Mouse (Mus musculus): ENCODE results near the gene Rpl18a. TPM values are rescaled to one million over a fixed set of nuclear protein-coding genes. Genes with fewer than 3 reads are reported as not detected.

Rpl18a gene
- 27.3 TPM for polyA plus RNA-seq (2014; fragmentation: Illumina TruSeq; extraction: RNeasy Lipid Tissue Mini Kit (QIAGEN cat#74804); ENCODE audit: low read depth, low replicate concordance)

DNA sequence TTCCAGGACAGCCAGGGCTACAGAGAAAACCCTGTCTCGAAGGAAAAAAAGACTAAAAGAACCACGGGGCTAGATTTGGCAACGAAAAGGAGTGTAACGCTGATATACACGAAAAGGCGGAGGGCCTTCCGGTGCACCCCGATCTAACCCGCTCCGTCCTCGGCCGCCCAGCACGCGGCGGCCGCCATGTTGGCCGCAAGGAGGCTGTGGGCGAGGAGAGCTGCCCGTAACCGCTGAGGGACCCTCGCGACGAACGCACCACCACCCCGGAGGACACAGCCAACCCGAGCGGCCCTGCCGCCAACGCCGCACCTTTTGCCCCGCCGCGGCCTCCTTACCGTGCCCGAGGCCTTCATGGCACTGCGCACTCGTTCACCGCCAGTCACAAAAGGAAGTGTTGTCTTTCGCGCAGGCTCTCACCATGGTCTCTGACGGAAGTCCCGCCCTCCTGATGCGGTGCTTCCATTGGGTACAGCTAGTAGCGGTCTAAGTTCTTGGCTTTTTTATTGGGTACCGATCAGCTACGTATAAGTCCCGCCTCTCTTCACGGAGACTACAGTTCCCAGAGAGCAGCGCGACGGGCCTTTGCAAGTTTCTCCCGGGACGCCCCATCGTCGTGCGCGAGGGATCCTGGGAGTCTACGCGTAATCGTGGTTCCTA, at the start of gene Rpl18a:
Gene Rpl18a (minus strand): TSS at position 392 of the 660 bp plus-strand sequence.

DNA sequence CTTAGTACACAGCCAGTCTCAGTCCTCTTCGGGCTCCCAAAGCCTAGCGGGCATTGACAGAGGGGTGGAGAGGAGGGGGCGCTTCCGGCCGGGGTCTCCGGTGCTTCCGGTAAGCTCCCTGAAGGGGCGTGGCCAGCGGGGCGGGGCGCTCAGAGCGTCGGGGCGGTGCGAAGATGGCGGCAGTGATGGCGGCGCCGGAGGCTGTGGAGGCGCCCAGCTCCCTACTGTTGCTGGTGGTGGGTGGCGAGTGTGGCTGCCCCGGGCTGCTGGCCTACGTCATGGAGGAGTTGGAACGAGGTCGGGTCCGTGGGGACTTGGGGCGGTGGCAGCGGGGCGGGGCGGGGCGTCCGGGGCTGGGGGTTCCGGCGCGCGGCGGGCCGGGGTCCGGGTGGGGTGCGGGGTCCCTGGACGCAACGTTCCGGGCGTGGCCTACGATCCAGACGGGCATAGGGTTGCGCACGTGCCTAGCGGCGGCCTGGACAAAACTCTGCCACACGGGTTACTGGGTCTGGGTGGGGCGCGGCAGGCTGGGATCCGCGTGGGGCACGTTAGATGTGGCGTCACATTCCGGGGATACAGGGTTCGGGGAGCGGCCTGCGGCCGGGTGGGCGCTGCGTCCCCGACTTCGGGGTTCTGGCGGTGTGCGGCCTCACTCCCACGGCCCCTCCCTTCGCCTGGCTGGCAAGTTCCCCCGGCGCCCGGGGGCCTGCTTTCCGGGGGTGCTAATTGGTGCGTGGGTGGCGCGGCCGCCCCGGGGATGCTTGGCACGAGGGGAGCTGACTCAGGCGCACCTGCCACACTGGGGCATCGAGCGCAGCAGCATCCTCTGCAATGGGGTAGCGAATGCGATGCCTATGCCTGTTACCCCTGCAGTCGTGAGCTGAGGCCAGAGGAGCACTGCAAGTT, 8.9 kb upstream of the Rpl18a start, which contains the start of gene Map1s:
Gene Map1s (plus strand): TSS at position 102 of the 906 bp plus-strand sequence.

DNA sequence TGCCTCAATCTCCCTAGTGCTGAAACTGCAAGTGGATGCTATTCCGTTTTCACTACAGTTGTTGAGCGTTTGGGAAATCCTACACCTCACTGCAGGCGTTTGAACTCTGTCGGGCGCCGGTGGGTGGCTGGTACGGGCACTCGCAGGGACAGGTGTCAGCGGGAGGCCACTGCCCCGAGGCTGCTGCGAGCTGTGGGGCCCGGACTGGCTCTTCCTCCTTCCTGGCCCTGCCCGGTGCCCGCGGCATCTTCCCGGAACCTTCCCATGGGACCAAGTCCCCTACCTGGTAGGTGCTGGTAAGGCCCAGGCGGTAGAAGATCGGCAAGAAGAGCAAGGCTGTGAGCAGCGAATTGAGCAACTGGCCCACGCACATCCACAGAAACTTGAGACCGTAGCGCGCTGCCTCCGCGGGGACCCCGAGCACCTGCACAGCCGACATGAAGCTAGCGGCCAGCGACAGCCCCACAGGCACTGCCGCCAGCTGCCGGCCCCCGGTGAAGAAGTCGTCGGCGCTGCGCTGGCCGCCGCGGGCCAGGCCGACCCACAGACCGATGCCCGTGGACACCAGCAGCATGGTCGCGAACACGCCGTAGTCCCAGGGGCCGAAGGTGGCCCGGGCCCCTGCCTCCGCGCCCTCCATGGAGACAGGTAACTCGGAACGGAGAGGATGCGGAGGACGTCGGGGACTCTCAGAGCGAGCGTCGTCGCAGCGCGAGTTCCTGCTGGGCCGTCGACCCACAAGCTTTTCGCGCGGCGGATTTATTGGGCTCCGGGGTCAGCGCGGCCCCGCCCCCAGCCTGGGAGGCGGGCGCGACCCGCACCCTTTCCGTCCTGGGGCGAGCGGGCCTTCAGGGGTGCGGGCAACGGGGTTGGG, 5.0 kb downstream of the Rpl18a start, which contains the start of gene Slc5a5:
Gene Slc5a5 (minus strand): TSS at position 736 of the 874 bp plus-strand sequence.

DNA sequence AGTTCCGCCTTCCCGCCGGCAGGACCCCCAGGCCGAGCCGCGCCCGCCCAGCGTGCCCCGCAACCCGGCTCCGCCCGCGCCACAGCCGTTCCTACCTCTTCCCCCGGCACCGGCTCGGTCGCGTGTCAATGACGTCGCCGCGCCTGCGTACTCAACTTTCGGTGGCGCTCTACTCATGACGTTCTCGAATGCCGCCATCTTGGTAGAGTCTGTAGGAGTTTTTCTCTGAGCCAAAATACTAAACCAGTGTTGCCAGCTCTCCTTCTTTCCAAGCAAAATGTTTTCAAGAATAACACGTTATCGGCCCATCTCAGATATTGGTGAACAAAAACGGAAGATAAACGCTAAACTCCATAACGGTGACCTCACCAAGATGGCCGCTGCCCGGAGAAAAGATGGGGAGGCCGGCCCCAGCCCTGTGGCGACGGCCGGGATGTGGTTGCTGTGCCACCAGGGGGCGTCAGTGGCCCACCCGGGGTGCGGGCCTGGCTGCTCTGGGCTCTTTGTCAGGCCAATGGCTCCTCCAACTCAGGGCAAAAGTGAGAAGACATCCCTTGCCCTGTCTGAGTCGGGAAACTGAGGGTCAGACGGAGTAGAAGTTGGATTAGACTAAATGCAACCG, 23.7 kb downstream of the Rpl18a start, which contains the start of gene Ccdc124:
Gene Ccdc124 (minus strand): TSS at position 572 of the 622 bp plus-strand sequence.

DNA sequence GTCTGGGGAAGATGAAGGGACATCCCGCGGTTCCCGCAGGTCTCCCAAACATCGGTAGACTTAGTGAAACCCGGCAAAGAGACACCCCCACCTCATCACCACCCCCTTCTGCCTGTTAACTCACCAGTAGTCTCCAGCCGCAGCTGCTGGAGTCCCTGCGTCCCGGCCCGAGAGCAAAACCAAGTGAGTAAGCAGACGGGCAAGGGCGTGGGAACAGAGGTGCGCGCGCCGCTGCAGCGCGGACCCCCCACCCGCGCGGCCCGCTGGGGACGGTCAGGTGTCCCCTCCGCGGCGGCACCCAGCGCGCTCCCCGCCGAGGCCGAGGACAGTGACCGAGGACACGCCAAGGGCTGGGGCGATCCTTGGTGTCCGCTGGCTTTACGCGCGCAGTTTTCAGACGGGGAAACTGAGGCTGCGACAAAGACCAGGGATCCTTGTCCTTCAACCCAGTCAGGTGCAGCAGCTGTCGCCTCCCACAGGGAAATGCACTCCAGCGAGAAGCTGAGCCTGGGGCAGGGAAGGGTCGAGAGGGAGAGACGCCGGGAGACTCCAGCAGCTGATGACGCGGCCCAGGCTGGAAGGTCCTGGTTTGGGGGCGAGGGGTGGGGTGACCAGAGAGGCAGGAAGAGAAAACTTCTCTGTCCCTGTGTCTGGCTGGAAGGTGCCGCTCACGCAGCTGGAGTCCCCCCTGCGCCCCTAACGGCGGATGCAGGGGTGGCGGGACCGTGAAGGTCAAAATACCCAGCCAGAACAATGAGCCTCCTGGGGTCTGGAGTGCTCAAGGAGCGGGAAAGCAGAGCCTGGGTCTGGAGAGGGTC, 34.2 kb downstream of the Rpl18a start, which contains the start of gene Kcnn1:
Gene Kcnn1 (minus strand): TSS at position 435 of the 818 bp plus-strand sequence.

Other genes with a start within 250 kb of the Rpl18a start
- gene Pgpep1, start 237.0 kb downstream of the Rpl18a start, polyA plus RNA-seq (2014; fragmentation: Illumina TruSeq; extraction: RNeasy Lipid Tissue Mini Kit (QIAGEN cat#74804); ENCODE audit: low read depth, low replicate concordance): 1.2 TPM
- gene Lsm4, start 224.2 kb downstream of the Rpl18a start, polyA plus RNA-seq (2014; fragmentation: Illumina TruSeq; extraction: RNeasy Lipid Tissue Mini Kit (QIAGEN cat#74804); ENCODE audit: low read depth, low replicate concordance): 1.1 TPM
- gene Jund, start 198.5 kb downstream of the Rpl18a start, polyA plus RNA-seq (2014; fragmentation: Illumina TruSeq; extraction: RNeasy Lipid Tissue Mini Kit (QIAGEN cat#74804); ENCODE audit: low read depth, low replicate concordance): 5.1 TPM
- 11.0 TPM for gene Iqcn, start 194.0 kb downstream of the Rpl18a start, polyA plus RNA-seq (2014; fragmentation: Illumina TruSeq; extraction: RNeasy Lipid Tissue Mini Kit (QIAGEN cat#74804); ENCODE audit: low read depth, low replicate concordance)
- not detected for gene Gm3336, start 178.9 kb downstream of the Rpl18a start, polyA plus RNA-seq (2014; fragmentation: Illumina TruSeq; extraction: RNeasy Lipid Tissue Mini Kit (QIAGEN cat#74804); ENCODE audit: low read depth, low replicate concordance)
- gene Pde4c, start 173.7 kb downstream of the Rpl18a start, polyA plus RNA-seq (2014; fragmentation: Illumina TruSeq; extraction: RNeasy Lipid Tissue Mini Kit (QIAGEN cat#74804); ENCODE audit: low read depth, low replicate concordance): not detected
- gene Rab3a, start 142.7 kb downstream of the Rpl18a start, polyA plus RNA-seq (2014; fragmentation: Illumina TruSeq; extraction: RNeasy Lipid Tissue Mini Kit (QIAGEN cat#74804); ENCODE audit: low read depth, low replicate concordance): 0.85 TPM
- 0.29 TPM for gene Mpv17l2, start 136.5 kb downstream of the Rpl18a start, polyA plus RNA-seq (2014; fragmentation: Illumina TruSeq; extraction: RNeasy Lipid Tissue Mini Kit (QIAGEN cat#74804); ENCODE audit: low read depth, low replicate concordance)
- 0.84 TPM for gene Pik3r2, start 120.7 kb downstream of the Rpl18a start, polyA plus RNA-seq (2014; fragmentation: Illumina TruSeq; extraction: RNeasy Lipid Tissue Mini Kit (QIAGEN cat#74804); ENCODE audit: low read depth, low replicate concordance)
- gene Mast3, start 92.4 kb downstream of the Rpl18a start, polyA plus RNA-seq (2014; fragmentation: Illumina TruSeq; extraction: RNeasy Lipid Tissue Mini Kit (QIAGEN cat#74804); ENCODE audit: low read depth, low replicate concordance): 1.0 TPM
- gene Il12rb1, start 89.0 kb downstream of the Rpl18a start, polyA plus RNA-seq (2014; fragmentation: Illumina TruSeq; extraction: RNeasy Lipid Tissue Mini Kit (QIAGEN cat#74804); ENCODE audit: low read depth, low replicate concordance): not detected
- gene Arrdc2, start 57.7 kb downstream of the Rpl18a start, polyA plus RNA-seq (2014; fragmentation: Illumina TruSeq; extraction: RNeasy Lipid Tissue Mini Kit (QIAGEN cat#74804); ENCODE audit: low read depth, low replicate concordance): 1.6 TPM
- not detected for gene Kcnn1, start 34.2 kb downstream of the Rpl18a start, polyA plus RNA-seq (2014; fragmentation: Illumina TruSeq; extraction: RNeasy Lipid Tissue Mini Kit (QIAGEN cat#74804); ENCODE audit: low read depth, low replicate concordance)
- 0.50 TPM for gene Ccdc124, start 23.5 kb downstream of the Rpl18a start, polyA plus RNA-seq (2014; fragmentation: Illumina TruSeq; extraction: RNeasy Lipid Tissue Mini Kit (QIAGEN cat#74804); ENCODE audit: low read depth, low replicate concordance)
- gene Slc5a5, start 4.7 kb downstream of the Rpl18a start, polyA plus RNA-seq (2014; fragmentation: Illumina TruSeq; extraction: RNeasy Lipid Tissue Mini Kit (QIAGEN cat#74804); ENCODE audit: low read depth, low replicate concordance): not detected
- gene Map1s, start 8.5 kb upstream of the Rpl18a start, polyA plus RNA-seq (2014; fragmentation: Illumina TruSeq; extraction: RNeasy Lipid Tissue Mini Kit (QIAGEN cat#74804); ENCODE audit: low read depth, low replicate concordance): 1.9 TPM